Comparison of ENCODE assay signal across 8 mouse cellular contexts in the genomic region with DNA sequence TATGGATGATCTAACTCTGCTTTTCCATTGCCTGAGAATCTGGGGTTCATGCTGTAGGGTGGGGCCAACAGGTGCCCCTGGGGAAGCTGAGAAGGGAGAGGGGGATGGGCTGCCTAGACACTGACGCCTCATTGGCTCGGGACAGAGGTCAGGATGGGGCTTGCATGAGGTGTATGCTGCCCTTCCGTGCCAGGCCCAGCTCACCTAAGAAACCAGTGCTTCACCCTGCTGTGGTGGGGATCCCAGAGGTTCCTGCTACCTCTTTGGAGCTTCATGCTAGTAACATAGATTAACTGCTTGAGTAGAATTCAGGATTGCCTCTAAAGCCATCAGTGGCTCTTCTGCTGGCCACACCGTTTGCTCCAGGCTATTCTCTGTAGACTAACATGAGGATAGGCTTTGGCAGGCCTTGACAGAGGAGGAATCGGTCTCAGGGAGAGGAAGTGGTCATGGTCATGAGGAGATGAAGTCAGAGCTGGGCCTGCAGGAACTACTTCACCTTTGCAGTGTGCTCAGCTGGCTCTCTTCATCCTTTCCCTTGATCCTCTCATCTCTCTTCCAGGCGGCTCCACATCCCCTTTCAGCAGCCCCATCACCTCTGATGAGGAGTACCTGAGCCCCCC. TPM values are rescaled to one million over a fixed set of nuclear protein-coding genes. Genes with fewer than 3 reads are reported as not detected.
DNase-seq lines count a peak whose midpoint lies in the region; ATAC-seq lines count a peak whose summit lies in the region.
"Had no signal": no experiment of that assay in that cellular context is flagged by ENCODE, and none has a peak within 500 bp of the region (broad histone marks: within the 10 kb centered on the region; RNA-seq: fewer than 3 reads in every experiment).

No protein-coding gene starts in this region.

- H3K27me3 ChIP-seq in lung, embryonic 15.5 days = no peaks in the 10 kb centered on the region
- no peaks in the 10 kb centered on the region for H3K27me3 ChIP-seq in forebrain, embryonic 13.5 days
- no peaks in the 10 kb centered on the region for H3K27me3 ChIP-seq in limb, embryonic 10.5 days (ENCODE audit: low read depth, poor library complexity, severe bottlenecking)
- H3K27me3 ChIP-seq in stomach, embryonic 14.5 days (ENCODE audit: control insufficient read depth, insufficient read depth, low read length) = no peaks in the 10 kb centered on the region

- peaks cover 29% of the 10 kb centered on the region for H3K4me1 ChIP-seq in lung, embryonic 15.5 days
- H3K4me1 ChIP-seq in forebrain, embryonic 13.5 days = peaks cover 26% of the 10 kb centered on the region
- H3K4me1 ChIP-seq in limb, embryonic 10.5 days = peaks cover 40% of the 10 kb centered on the region
- peaks cover 25% of the 10 kb centered on the region for H3K4me1 ChIP-seq in stomach, embryonic 14.5 days (ENCODE audit: control insufficient read depth, insufficient read depth, low read length)

- H3K36me3 ChIP-seq in lung, embryonic 15.5 days = peaks cover 23% of the 10 kb centered on the region
- peaks cover 4% of the 10 kb centered on the region; the same call in 1 of the 2 replicates for H3K36me3 ChIP-seq in forebrain, embryonic 13.5 days (ENCODE audit: poor library complexity, severe bottlenecking)
- peaks cover 57% of the 10 kb centered on the region for H3K36me3 ChIP-seq in limb, embryonic 10.5 days
- H3K36me3 ChIP-seq in stomach, embryonic 14.5 days (ENCODE audit: control insufficient read depth, insufficient read depth, low read length) = peaks cover 17% of the 10 kb centered on the region

- H3K9ac ChIP-seq in lung, embryonic 15.5 days = peak overlapping the region; percentile 34; the same call in 1 of the 2 replicates
- no peak overlapping the region for H3K9ac ChIP-seq in forebrain, embryonic 13.5 days
- peak overlapping the region; percentile 18; the same call in 1 of the 2 replicates for H3K9ac ChIP-seq in stomach, embryonic 14.5 days (replicated peaks; ENCODE audit: low read depth, low read length)

- WGBS in lung, embryonic 15.5 days = 29% methylated on average over 6 of the region's 6 CpGs
- WGBS in forebrain, embryonic 13.5 days = 46% methylated on average over 6 of the region's 6 CpGs
- 34% methylated on average over 6 of the region's 6 CpGs for WGBS in limb, embryonic 10.5 days
- 28% methylated on average over 6 of the region's 6 CpGs for WGBS in stomach, embryonic 14.5 days

- peak overlapping the region; percentile 92 for H3K27ac ChIP-seq in lung, embryonic 15.5 days
- no peak overlapping the region for H3K27ac ChIP-seq in forebrain, embryonic 13.5 days
- H3K27ac ChIP-seq in limb, embryonic 10.5 days = peak overlapping the region; percentile 89
- H3K27ac ChIP-seq in stomach, embryonic 14.5 days (ENCODE audit: low read length) = peak overlapping the region; percentile 88

- peak overlapping the region; percentile 58 for H3K4me2 ChIP-seq in lung, embryonic 15.5 days
- H3K4me2 ChIP-seq in forebrain, embryonic 13.5 days = peak overlapping the region; percentile 46
- peak overlapping the region; percentile 42 for H3K4me2 ChIP-seq in stomach, embryonic 14.5 days (replicated peaks; ENCODE audit: low read depth, low read length)

- no peak for DNase-seq in lung, postnatal 10 days
- no peak for DNase-seq in limb, embryonic 10.5 days (ENCODE audit: low spot score)
- no peak for DNase-seq in left cerebral cortex, adult 11 months (ENCODE audit: low spot score)
- DNase-seq in B cell, adult 2 months = no peak
- DNase-seq: right cerebral cortex, adult 18-20 months had no signal

- ATAC-seq in lung, embryonic 15.5 days (ENCODE audit: borderline replicate concordance, extremely low read depth, low FRiP score, low TSS enrichment) = 0 out of 2 replicates have a peak, but pooled peaks have one; percentile 1
- no peak for ATAC-seq in forebrain, embryonic 13.5 days
- ATAC-seq in stomach, embryonic 14.5 days (ENCODE audit: insufficient number of reproducible peaks, insufficient read depth, low FRiP score, low read depth) = no peak

- H3K9me3 ChIP-seq in lung, embryonic 15.5 days = no peaks in the 10 kb centered on the region
- no peaks in the 10 kb centered on the region for H3K9me3 ChIP-seq in forebrain, embryonic 13.5 days (replicated peaks)
- H3K9me3 ChIP-seq in limb, embryonic 10.5 days (replicated peaks) = no peaks in the 10 kb centered on the region
- H3K9me3 ChIP-seq in stomach, embryonic 14.5 days (ENCODE audit: control insufficient read depth, low read depth, low read length) = no peaks in the 10 kb centered on the region

- H3K4me3 ChIP-seq in lung, embryonic 15.5 days = peak overlapping the region; percentile 35
- H3K4me3 ChIP-seq in forebrain, embryonic 13.5 days = no peak overlapping the region
- H3K4me3 ChIP-seq in limb, embryonic 10.5 days = peak overlapping the region; percentile 45
- peak overlapping the region; percentile 16 for H3K4me3 ChIP-seq in stomach, embryonic 14.5 days (ENCODE audit: low read depth, low read length)

RNA-seq across cellular contexts. Expression of gene Speg, which starts 25.5 kb away (rescaled TPM):
- 41.6 and 42.8 TPM in 2 replicates for polyA plus RNA-seq in lung, embryonic 15.5 days (2015; fragmentation: Nextera tagmentation; extraction: Ambion mirVana)
- 7.6 and 9.0 TPM in 2 replicates for polyA plus RNA-seq in forebrain, embryonic 13.5 days (2015; fragmentation: Nextera tagmentation; extraction: Ambion mirVana)
- polyA plus RNA-seq in limb, embryonic 10.5 days (2016; fragmentation: Nextera tagmentation; extraction: Ambion mirVana) = 45.7 and 49.6 TPM in 2 replicates
- polyA plus RNA-seq in stomach, embryonic 14.5 days (2014; fragmentation: Nextera tagmentation; extraction: Ambion mirVana) = 53.8 and 54.9 TPM in 2 replicates

RNA-seq across cellular contexts. Expression of gene Gmppa, which starts 35.1 kb away (rescaled TPM):
- polyA plus RNA-seq in lung, embryonic 15.5 days (2015; fragmentation: Nextera tagmentation; extraction: Ambion mirVana) = 80.3 and 88.5 TPM in 2 replicates
- polyA plus RNA-seq in forebrain, embryonic 13.5 days (2015; fragmentation: Nextera tagmentation; extraction: Ambion mirVana) = 53.7 and 62.7 TPM in 2 replicates
- polyA plus RNA-seq in limb, embryonic 10.5 days (2016; fragmentation: Nextera tagmentation; extraction: Ambion mirVana) = 50.4 and 61.7 TPM in 2 replicates
- 75.2 and 84.5 TPM in 2 replicates for polyA plus RNA-seq in stomach, embryonic 14.5 days (2014; fragmentation: Nextera tagmentation; extraction: Ambion mirVana)

RNA-seq across cellular contexts. Expression of gene Des, which starts 40.5 kb away (rescaled TPM):
- polyA plus RNA-seq in lung, embryonic 15.5 days (2015; fragmentation: Nextera tagmentation; extraction: Ambion mirVana) = 57.1 and 59.5 TPM in 2 replicates
- 0.81 and 1.1 TPM in 2 replicates for polyA plus RNA-seq in forebrain, embryonic 13.5 days (2015; fragmentation: Nextera tagmentation; extraction: Ambion mirVana)
- polyA plus RNA-seq in limb, embryonic 10.5 days (2016; fragmentation: Nextera tagmentation; extraction: Ambion mirVana) = 6.2 and 7.8 TPM in 2 replicates
- 43.7 and 51.0 TPM in 2 replicates for polyA plus RNA-seq in stomach, embryonic 14.5 days (2014; fragmentation: Nextera tagmentation; extraction: Ambion mirVana)

RNA-seq across cellular contexts. Expression of gene Asic4, which starts 49.6 kb away (rescaled TPM):
- polyA plus RNA-seq in lung, embryonic 15.5 days (2015; fragmentation: Nextera tagmentation; extraction: Ambion mirVana) = 0.26 and 0.30 TPM in 2 replicates
- 4.0 and 5.4 TPM in 2 replicates for polyA plus RNA-seq in forebrain, embryonic 13.5 days (2015; fragmentation: Nextera tagmentation; extraction: Ambion mirVana)
- 0.31 and 0.59 TPM in 2 replicates for polyA plus RNA-seq in limb, embryonic 10.5 days (2016; fragmentation: Nextera tagmentation; extraction: Ambion mirVana)
- polyA plus RNA-seq in stomach, embryonic 14.5 days (2014; fragmentation: Nextera tagmentation; extraction: Ambion mirVana) = 0.16 and 0.25 TPM in 2 replicates
